Mouse (Mus musculus): ENCODE measurements around the gene Aven. TPM values are rescaled to one million over a fixed set of nuclear protein-coding genes. Genes with fewer than 3 reads are reported as not detected.
A peak's percentile ranks its signal among the peaks of the same experiment; 100 is the strongest.

The Aven gene
- polyA plus RNA-seq, 1 experiment: 10.8 TPM

GRCm38 (mm10) chr2:112532812-112533496 is 40.2 kb downstream of the Aven start:
- Histone ChIP-seq H3K4me1 (ENCODE audit: control insufficient read depth, insufficient read depth, low read length) (peaks cover 1% of the 10 kb centered on the region; the same call in 1 of the 2 replicates), H3K4me3 (ENCODE audit: insufficient read depth, low read length) (no peak overlapping the region), H3K27ac (ENCODE audit: insufficient read depth, low read length) (no peak overlapping the region)
- TF ChIP-seq POLR2A (IDR thresholded peaks at IDR 0.05; ENCODE audit: extremely low read depth, insufficient read depth, low read length) (no peak), CTCF (IDR thresholded peaks at IDR 0.05; ENCODE audit: extremely low read depth, insufficient read depth, low read length) (no peak)

- Histone ChIP-seq H3K4me1 (ENCODE audit: control insufficient read depth, insufficient read depth, low read length) (peaks cover 1% of the 10 kb centered on the region; the same call in 1 of the 2 replicates), H3K27ac (ENCODE audit: insufficient read depth, low read length) (no peak overlapping the region)
Measured at GRCm38 (mm10) chr2:112534677-112535222, 42.0 kb downstream of the Aven start.

GRCm38 (mm10) chr2:112538783-112539182 is 46.0 kb downstream of the Aven start:
- Histone ChIP-seq H3K4me3 (ENCODE audit: insufficient read depth, low read length) (no peak overlapping the region), H3K27ac (ENCODE audit: insufficient read depth, low read length) (no peak overlapping the region), H3K4me1 (ENCODE audit: control insufficient read depth, insufficient read depth, low read length) (peaks cover 1% of the 10 kb centered on the region; the same call in 1 of the 2 replicates)
- TF ChIP-seq CTCF (IDR thresholded peaks at IDR 0.05; ENCODE audit: extremely low read depth, insufficient read depth, low read length) (peak; percentile 50; the same call in 1 of the 2 replicates), POLR2A (IDR thresholded peaks at IDR 0.05; ENCODE audit: extremely low read depth, insufficient read depth, low read length) (no peak)

More at GRCm38 (mm10) chr2:112534677-112535222, 42.0 kb downstream of the Aven start:
- no peak for TF ChIP-seq CTCF (IDR thresholded peaks at IDR 0.05; ENCODE audit: extremely low read depth, insufficient read depth, low read length)
- TF ChIP-seq POLR2A (IDR thresholded peaks at IDR 0.05; ENCODE audit: extremely low read depth, insufficient read depth, low read length): no peak
- H3K4me3 ChIP-seq (ENCODE audit: insufficient read depth, low read length): peak overlapping the region; percentile 11; the same call in 1 of the 2 replicates

GRCm38 (mm10) chr2:112541695-112542285 is 49.0 kb downstream of the Aven start:
- Histone ChIP-seq H3K27ac (ENCODE audit: insufficient read depth, low read length) (no peak overlapping the region), H3K4me3 (ENCODE audit: insufficient read depth, low read length) (no peak overlapping the region), H3K4me1 (ENCODE audit: control insufficient read depth, insufficient read depth, low read length) (no peaks in the 10 kb centered on the region)
- TF ChIP-seq POLR2A (IDR thresholded peaks at IDR 0.05; ENCODE audit: extremely low read depth, insufficient read depth, low read length) (no peak), CTCF (IDR thresholded peaks at IDR 0.05; ENCODE audit: extremely low read depth, insufficient read depth, low read length) (no peak)

- TF ChIP-seq CTCF (IDR thresholded peaks at IDR 0.05; ENCODE audit: extremely low read depth, insufficient read depth, low read length): no peak
- no peak for TF ChIP-seq POLR2A (IDR thresholded peaks at IDR 0.05; ENCODE audit: extremely low read depth, insufficient read depth, low read length)
- no peaks in the 10 kb centered on the region for H3K4me1 ChIP-seq (ENCODE audit: control insufficient read depth, insufficient read depth, low read length)
- no peak overlapping the region for H3K4me3 ChIP-seq (ENCODE audit: insufficient read depth, low read length)
- H3K27ac ChIP-seq (ENCODE audit: insufficient read depth, low read length): no peak overlapping the region
Measured at GRCm38 (mm10) chr2:112556527-112556926, 63.8 kb downstream of the Aven start.

- H3K4me3 ChIP-seq (ENCODE audit: insufficient read depth, low read length): no peak overlapping the region
- TF ChIP-seq CTCF (IDR thresholded peaks at IDR 0.05; ENCODE audit: extremely low read depth, insufficient read depth, low read length) (no peak), POLR2A (IDR thresholded peaks at IDR 0.05; ENCODE audit: extremely low read depth, insufficient read depth, low read length) (no peak)
- no peak overlapping the region for H3K27ac ChIP-seq (ENCODE audit: insufficient read depth, low read length)
- H3K4me1 ChIP-seq (ENCODE audit: control insufficient read depth, insufficient read depth, low read length): no peaks in the 10 kb centered on the region
Measured at GRCm38 (mm10) chr2:112557453-112557852, 64.7 kb downstream of the Aven start.

GRCm38 (mm10) chr2:112561549-112561948 is 68.8 kb downstream of the Aven start:
- Histone ChIP-seq H3K4me3 (ENCODE audit: insufficient read depth, low read length) (no peak overlapping the region), H3K4me1 (ENCODE audit: control insufficient read depth, insufficient read depth, low read length) (no peaks in the 10 kb centered on the region)
- no peak for TF ChIP-seq POLR2A (IDR thresholded peaks at IDR 0.05; ENCODE audit: extremely low read depth, insufficient read depth, low read length)
- TF ChIP-seq CTCF (IDR thresholded peaks at IDR 0.05; ENCODE audit: extremely low read depth, insufficient read depth, low read length): no peak

GRCm38 (mm10) chr2:112565060-112565459 is 72.3 kb downstream of the Aven start:
- H3K27ac ChIP-seq (ENCODE audit: insufficient read depth, low read length): no peak overlapping the region
- TF ChIP-seq POLR2A (IDR thresholded peaks at IDR 0.05; ENCODE audit: extremely low read depth, insufficient read depth, low read length): no peak
- no peak for TF ChIP-seq CTCF (IDR thresholded peaks at IDR 0.05; ENCODE audit: extremely low read depth, insufficient read depth, low read length)
- H3K4me3 ChIP-seq (ENCODE audit: insufficient read depth, low read length): no peak overlapping the region
- H3K4me1 ChIP-seq (ENCODE audit: control insufficient read depth, insufficient read depth, low read length): no peaks in the 10 kb centered on the region; the same call in 1 of the 2 replicates

More at GRCm38 (mm10) chr2:112561549-112561948, 68.8 kb downstream of the Aven start:
- no peak overlapping the region for H3K27ac ChIP-seq (ENCODE audit: insufficient read depth, low read length)

GRCm38 (mm10) chr2:112566290-112567085 is 73.7 kb downstream of the Aven start:
- no peak overlapping the region for H3K4me3 ChIP-seq (ENCODE audit: insufficient read depth, low read length)
- TF ChIP-seq CTCF (IDR thresholded peaks at IDR 0.05; ENCODE audit: extremely low read depth, insufficient read depth, low read length) (no peak), POLR2A (IDR thresholded peaks at IDR 0.05; ENCODE audit: extremely low read depth, insufficient read depth, low read length) (no peak)
- H3K27ac ChIP-seq (ENCODE audit: insufficient read depth, low read length): no peak overlapping the region
- H3K4me1 ChIP-seq (ENCODE audit: control insufficient read depth, insufficient read depth, low read length): no peaks in the 10 kb centered on the region; the same call in 1 of the 2 replicates
